Mouse (Mus musculus) cerebellum, adult 11 months (tissue): ENCODE results near the gene Ppfibp1.

Experiments used
- DNase-seq: peaks from one replicate; pipeline ENCODE4 v3.0.0; 2022

Gene Ppfibp1

GRCm38 (mm10) chr6:147008148-147008547 is 119.9 kb downstream of the Ppfibp1 start:
- peak; percentile 48 for DNase-seq

- no peak for DNase-seq
These were observed 122.1 kb downstream of the Ppfibp1 start for GRCm38 (mm10) chr6:147010358-147010757.

GRCm38 (mm10) chr6:147010811-147011520 is 122.7 kb downstream of the Ppfibp1 start:
- DNase-seq, result no peak

- DNase-seq, result no peak
These were observed 123.3 kb downstream of the Ppfibp1 start for GRCm38 (mm10) chr6:147011555-147011954.

GRCm38 (mm10) chr6:147011977-147012376 is 123.7 kb downstream of the Ppfibp1 start:
- DNase-seq, result no peak

- DNase-seq, result no peak
These were observed 125.3 kb downstream of the Ppfibp1 start for GRCm38 (mm10) chr6:147013546-147013945.

- no peak for DNase-seq
These were observed 129.6 kb downstream of the Ppfibp1 start for GRCm38 (mm10) chr6:147017906-147018305.

- DNase-seq, result no peak
These were observed 130.1 kb downstream of the Ppfibp1 start for GRCm38 (mm10) chr6:147018364-147018763.

- DNase-seq, result no peak
These were observed 132.9 kb downstream of the Ppfibp1 start for GRCm38 (mm10) chr6:147021181-147021580.

- no peak for DNase-seq
These were observed 134.3 kb downstream of the Ppfibp1 start for GRCm38 (mm10) chr6:147022375-147023132.

GRCm38 (mm10) chr6:147023133-147023395 is 134.8 kb downstream of the Ppfibp1 start:
- no peak for DNase-seq

- DNase-seq, result no peak
These were observed 135.3 kb downstream of the Ppfibp1 start for GRCm38 (mm10) chr6:147023568-147023967.

GRCm38 (mm10) chr6:147024761-147025160 is 136.5 kb downstream of the Ppfibp1 start:
- DNase-seq, result no peak

- no peak for DNase-seq
These were observed 140.1 kb downstream of the Ppfibp1 start for GRCm38 (mm10) chr6:147028396-147028795.

- peak; percentile 47 for DNase-seq
These were observed 141.3 kb downstream of the Ppfibp1 start for GRCm38 (mm10) chr6:147029591-147029990.

GRCm38 (mm10) chr6:147030096-147030885 is 142.0 kb downstream of the Ppfibp1 start:
- DNase-seq, result peak; percentile 64

- peak; percentile 33 for DNase-seq
These were observed 144.1 kb downstream of the Ppfibp1 start, which contains the start of gene Rep15 for GRCm38 (mm10) chr6:147032303-147032925. Rep15 (plus strand) TSS chr6:147032584.

GRCm38 (mm10) chr6:147042291-147043290 is 154.3 kb downstream of the Ppfibp1 start, which contains the start of gene Mrps35:
Mrps35 (plus strand) TSS chr6:147042764.
- DNase-seq, result peak; percentile 87

GRCm38 (mm10) chr6:147043633-147044032 is 155.3 kb downstream of the Ppfibp1 start:
- DNase-seq, result no peak

- no peak for DNase-seq
These were observed 161.0 kb downstream of the Ppfibp1 start for GRCm38 (mm10) chr6:147049239-147049805.

GRCm38 (mm10) chr6:147051666-147052065 is 163.4 kb downstream of the Ppfibp1 start:
- DNase-seq, result no peak
